Mouse (Mus musculus): ENCODE measurements at regions not wholly inside any gene's neighbourhood (a gene's known extent, or its start where the extent isn't known, plus 50 kb on each side); places are given as distances from the start of the nearest gene placed in this dataset.

- Histone ChIP-seq H3K4me3 (replicated peaks) (no peak overlapping the region), H3K27ac (no peak overlapping the region), H3K36me3 (replicated peaks) (no peaks in the 10 kb centered on the region), H3K27me3 (no peaks in the 10 kb centered on the region), H3K9me3 (no peaks in the 10 kb centered on the region), H3K4me2 (no peak overlapping the region), H3K4me1 (no peaks in the 10 kb centered on the region), H3K9ac (no peak overlapping the region)
- no peak for ATAC-seq (ENCODE audit: low FRiP score)
- WGBS: 81% methylated on average over 3 of the region's 3 CpGs
Measured at GRCm38 (mm10) chr7:67895166-67895565, 57.5 kb upstream of the Igf1r start.

GRCm38 (mm10) chr7:67892917-67893316 lies 59.7 kb upstream of the Igf1r start:
- ATAC-seq (ENCODE audit: low FRiP score): no peak

GRCm38 (mm10) chr7:67883040-67883439 lies 69.6 kb upstream of the Igf1r start:
- no peaks in the 10 kb centered on the region for H3K27me3 ChIP-seq
- WGBS: 87% methylated on average over 6 of the region's 6 CpGs
- H3K4me2 ChIP-seq: no peak overlapping the region
- no peak overlapping the region for H3K27ac ChIP-seq
- H3K9me3 ChIP-seq: no peaks in the 10 kb centered on the region
- no peak overlapping the region for H3K9ac ChIP-seq
- ATAC-seq (ENCODE audit: low FRiP score): no peak
- H3K4me1 ChIP-seq: no peaks in the 10 kb centered on the region
- no peak overlapping the region for H3K4me3 ChIP-seq (replicated peaks)
- H3K36me3 ChIP-seq (replicated peaks): no peaks in the 10 kb centered on the region

More at GRCm38 (mm10) chr7:67892917-67893316, 59.7 kb upstream of the Igf1r start:
- 70% methylated on average over 3 of the region's 3 CpGs for WGBS
- no peaks in the 10 kb centered on the region for H3K36me3 ChIP-seq (replicated peaks)
- H3K4me1 ChIP-seq: no peaks in the 10 kb centered on the region
- no peak overlapping the region for H3K4me2 ChIP-seq
- no peaks in the 10 kb centered on the region for H3K9me3 ChIP-seq
- H3K27me3 ChIP-seq: no peaks in the 10 kb centered on the region
- H3K4me3 ChIP-seq (replicated peaks): no peak overlapping the region
- H3K9ac ChIP-seq: no peak overlapping the region
- H3K27ac ChIP-seq: no peak overlapping the region

- WGBS: 84% methylated on average over 8 of the region's 8 CpGs
- no peak overlapping the region for H3K9ac ChIP-seq
- H3K27me3 ChIP-seq: no peaks in the 10 kb centered on the region
- H3K4me1 ChIP-seq: no peaks in the 10 kb centered on the region
- H3K4me2 ChIP-seq: no peak overlapping the region
- H3K9me3 ChIP-seq: no peaks in the 10 kb centered on the region
- H3K4me3 ChIP-seq (replicated peaks): no peak overlapping the region
- H3K27ac ChIP-seq: no peak overlapping the region
- ATAC-seq (ENCODE audit: low FRiP score): no peak
- H3K36me3 ChIP-seq (replicated peaks): no peaks in the 10 kb centered on the region
Measured at GRCm38 (mm10) chr7:67882606-67883005, 70.0 kb upstream of the Igf1r start.

GRCm38 (mm10) chr7:67878226-67878625 lies 74.4 kb upstream of the Igf1r start:
- H3K9ac ChIP-seq: no peak overlapping the region
- ATAC-seq (ENCODE audit: low FRiP score): no peak
- H3K36me3 ChIP-seq (replicated peaks): no peaks in the 10 kb centered on the region
- no peaks in the 10 kb centered on the region for H3K9me3 ChIP-seq
- H3K4me1 ChIP-seq: no peaks in the 10 kb centered on the region
- H3K4me2 ChIP-seq: no peak overlapping the region
- WGBS: 42% methylated on average over 1 of the region's 1 CpGs
- H3K4me3 ChIP-seq (replicated peaks): no peak overlapping the region
- H3K27me3 ChIP-seq: no peaks in the 10 kb centered on the region
- no peak overlapping the region for H3K27ac ChIP-seq

- no peak overlapping the region for H3K9ac ChIP-seq
- WGBS: 77% methylated on average over 3 of the region's 3 CpGs
- H3K4me3 ChIP-seq (replicated peaks): no peak overlapping the region
- H3K4me2 ChIP-seq: no peak overlapping the region
- H3K9me3 ChIP-seq: no peaks in the 10 kb centered on the region
- H3K4me1 ChIP-seq: no peaks in the 10 kb centered on the region
- no peaks in the 10 kb centered on the region for H3K36me3 ChIP-seq (replicated peaks)
- no peaks in the 10 kb centered on the region for H3K27me3 ChIP-seq
- H3K27ac ChIP-seq: no peak overlapping the region
- no peak for ATAC-seq (ENCODE audit: low FRiP score)
Measured at GRCm38 (mm10) chr7:67877587-67877986, 75.0 kb upstream of the Igf1r start.

- H3K4me3 ChIP-seq (replicated peaks): no peak overlapping the region
- H3K4me2 ChIP-seq: no peak overlapping the region
- H3K4me1 ChIP-seq: peaks cover 4% of the 10 kb centered on the region
- H3K9ac ChIP-seq: no peak overlapping the region
- no peak overlapping the region for H3K27ac ChIP-seq
- H3K27me3 ChIP-seq: no peaks in the 10 kb centered on the region
- H3K36me3 ChIP-seq (replicated peaks): no peaks in the 10 kb centered on the region
- 80% methylated on average over 14 of the region's 14 CpGs for WGBS
- no peak for ATAC-seq (ENCODE audit: low FRiP score)
- H3K9me3 ChIP-seq: no peaks in the 10 kb centered on the region
Measured at GRCm38 (mm10) chr7:67854080-67855022, 94.8 kb upstream of the Synm start.

GRCm38 (mm10) chr7:67852859-67853258 lies 93.3 kb upstream of the Synm start:
- Histone ChIP-seq H3K9me3 (no peaks in the 10 kb centered on the region), H3K27me3 (peaks cover 8% of the 10 kb centered on the region), H3K9ac (no peak overlapping the region), H3K36me3 (replicated peaks) (no peaks in the 10 kb centered on the region), H3K4me1 (peaks cover 11% of the 10 kb centered on the region), H3K4me2 (no peak overlapping the region), H3K4me3 (replicated peaks) (no peak overlapping the region), H3K27ac (no peak overlapping the region)
- no peak for ATAC-seq (ENCODE audit: low FRiP score)
- WGBS: 90% methylated on average over 3 of the region's 3 CpGs

GRCm38 (mm10) chr7:67849509-67849862 lies 89.9 kb upstream of the Synm start:
- H3K27ac ChIP-seq: 0 out of 2 replicates have a peak overlapping the region, but pooled peaks have one; percentile 8
- ATAC-seq (ENCODE audit: low FRiP score): peak; percentile 52
- 7% methylated on average over 7 of the region's 7 CpGs for WGBS

GRCm38 (mm10) chr7:67848589-67849508 lies 89.3 kb upstream of the Synm start:
- Histone ChIP-seq H3K36me3 (replicated peaks) (no peaks in the 10 kb centered on the region), H3K27me3 (peaks cover 32% of the 10 kb centered on the region), H3K4me3 (replicated peaks) (peak overlapping the region; percentile 50), H3K9me3 (no peaks in the 10 kb centered on the region), H3K27ac (0 out of 2 replicates have a peak overlapping the region, but pooled peaks have one; percentile 8), H3K4me1 (peaks cover 24% of the 10 kb centered on the region), H3K9ac (peak overlapping the region; percentile 61), H3K4me2 (peak overlapping the region; percentile 71)
- ATAC-seq (ENCODE audit: low FRiP score): peak; percentile 96
- WGBS: 2% methylated on average over 33 of the region's 35 CpGs

More at GRCm38 (mm10) chr7:67849509-67849862, 89.9 kb upstream of the Synm start:
- H3K4me3 ChIP-seq (replicated peaks): peak overlapping the region; percentile 50
- no peaks in the 10 kb centered on the region for H3K9me3 ChIP-seq
- H3K4me2 ChIP-seq: peak overlapping the region; percentile 71
- peaks cover 24% of the 10 kb centered on the region for H3K4me1 ChIP-seq
- peak overlapping the region; percentile 61 for H3K9ac ChIP-seq
- H3K27me3 ChIP-seq: peaks cover 26% of the 10 kb centered on the region
- H3K36me3 ChIP-seq (replicated peaks): no peaks in the 10 kb centered on the region

- H3K9ac ChIP-seq: no peak overlapping the region
- H3K4me3 ChIP-seq (replicated peaks): no peak overlapping the region
- H3K36me3 ChIP-seq (replicated peaks): no peaks in the 10 kb centered on the region
- H3K4me1 ChIP-seq: peaks cover 24% of the 10 kb centered on the region
- under 1% methylated on average over 8 of the region's 8 CpGs for WGBS
- no peak overlapping the region for H3K27ac ChIP-seq
- no peaks in the 10 kb centered on the region for H3K9me3 ChIP-seq
- H3K27me3 ChIP-seq: peaks cover 32% of the 10 kb centered on the region
- no peak for ATAC-seq (ENCODE audit: low FRiP score)
- peak overlapping the region; percentile 19; the same call in 1 of the 2 replicates for H3K4me2 ChIP-seq
Measured at GRCm38 (mm10) chr7:67846796-67847195, 87.3 kb upstream of the Synm start.

GRCm38 (mm10) chr7:67836984-67837383 lies 77.4 kb upstream of the Synm start:
- Histone ChIP-seq H3K27ac (no peak overlapping the region), H3K27me3 (no peaks in the 10 kb centered on the region), H3K4me2 (no peak overlapping the region), H3K36me3 (replicated peaks) (no peaks in the 10 kb centered on the region), H3K9me3 (no peaks in the 10 kb centered on the region; the same call in 1 of the 2 replicates), H3K9ac (no peak overlapping the region), H3K4me1 (peaks cover 4% of the 10 kb centered on the region; the same call in 1 of the 2 replicates), H3K4me3 (replicated peaks) (no peak overlapping the region)
- no peak for ATAC-seq (ENCODE audit: low FRiP score)
- 91% methylated on average over 5 of the region's 5 CpGs for WGBS
